Mouse (Mus musculus): ENCODE measurements around the gene Pigyl. TPM values are rescaled to one million over a fixed set of nuclear protein-coding genes. Genes with fewer than 3 reads are reported as not detected.

Gene Pigyl
- total RNA-seq, 2 experiments from 2014 or later, result 34.7 to 41.3 TPM

DNA sequence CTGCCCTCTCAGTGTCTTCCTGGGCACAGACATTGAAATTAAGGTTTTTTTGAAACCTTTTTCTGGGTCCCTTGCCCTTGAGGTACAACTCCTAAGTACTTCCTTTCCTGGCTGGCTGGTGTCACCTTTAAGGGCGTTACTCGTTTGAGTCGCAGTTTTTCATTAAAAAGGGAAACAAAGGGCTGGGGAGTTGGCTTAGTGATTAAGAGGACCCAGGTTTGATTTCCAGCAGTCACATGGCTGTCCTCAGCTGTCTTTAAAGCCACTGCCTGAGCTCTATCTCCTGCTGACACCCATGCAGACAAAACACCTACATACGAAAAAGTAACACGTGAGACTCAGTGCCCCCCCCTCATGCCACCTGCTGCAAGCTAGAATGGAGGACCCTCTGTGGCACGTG lies 9.3 kb downstream of the Pigyl start:
- no peak overlapping the region for H3K4me3 ChIP-seq
- no peak overlapping the region for H3K27ac ChIP-seq
- intact Hi-C loops (cut with DNase I), result no loop called here
- TF ChIP-seq CTCF (IDR thresholded peaks at IDR 0.05), result no peak
- DNase-seq, result no peak

DNA sequence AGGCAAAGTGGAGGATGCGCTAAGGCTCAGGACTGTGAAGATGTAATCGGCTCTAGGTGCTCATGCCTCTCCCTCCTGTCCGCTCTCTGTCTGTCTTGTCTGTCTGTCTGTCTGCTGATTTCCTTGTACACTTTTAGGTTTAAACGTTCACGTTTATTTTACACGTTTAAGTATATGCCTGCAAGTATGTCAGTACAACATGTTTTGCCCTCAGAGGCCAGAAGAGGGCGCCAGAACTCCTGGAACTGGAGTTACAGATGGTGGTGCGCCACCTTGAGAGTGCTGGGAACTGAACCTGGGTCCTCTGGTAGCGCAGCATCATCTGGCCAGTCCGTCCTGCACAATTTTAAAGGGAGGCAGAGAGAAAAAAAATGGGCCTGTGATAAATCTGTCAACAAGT lies 10.0 kb downstream of the Pigyl start:
- DNase-seq, result no peak
- Histone ChIP-seq H3K27ac (no peak overlapping the region), H3K4me3 (no peak overlapping the region)
- intact Hi-C loops (cut with DNase I), result no loop called here
- TF ChIP-seq CTCF (IDR thresholded peaks at IDR 0.05), result no peak

DNA sequence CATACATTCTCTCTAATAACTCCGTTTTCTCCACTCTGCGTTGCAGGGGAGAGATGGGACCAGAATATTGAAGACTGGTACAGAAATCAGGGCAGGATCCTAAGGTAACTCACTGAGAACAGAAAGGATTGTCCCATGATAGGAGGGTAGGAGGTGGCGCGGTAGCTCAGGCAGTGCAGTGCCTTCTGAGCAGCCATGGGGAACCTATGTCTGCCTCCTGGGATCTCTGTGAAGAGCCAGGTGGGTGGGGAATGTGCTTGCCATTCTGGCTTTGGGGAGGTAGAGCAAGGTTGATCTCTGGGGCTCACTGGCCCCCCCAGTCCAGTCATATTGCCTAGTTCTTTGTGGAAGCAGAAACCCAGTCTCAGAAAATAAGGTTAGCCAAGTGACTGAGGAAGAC lies 11.1 kb downstream of the Pigyl start:
- no peak for TF ChIP-seq CTCF (IDR thresholded peaks at IDR 0.05)
- no peak overlapping the region for H3K27ac ChIP-seq
- intact Hi-C loops (cut with DNase I), result no loop called here
- no peak overlapping the region for H3K4me3 ChIP-seq
- no peak for DNase-seq

DNA sequence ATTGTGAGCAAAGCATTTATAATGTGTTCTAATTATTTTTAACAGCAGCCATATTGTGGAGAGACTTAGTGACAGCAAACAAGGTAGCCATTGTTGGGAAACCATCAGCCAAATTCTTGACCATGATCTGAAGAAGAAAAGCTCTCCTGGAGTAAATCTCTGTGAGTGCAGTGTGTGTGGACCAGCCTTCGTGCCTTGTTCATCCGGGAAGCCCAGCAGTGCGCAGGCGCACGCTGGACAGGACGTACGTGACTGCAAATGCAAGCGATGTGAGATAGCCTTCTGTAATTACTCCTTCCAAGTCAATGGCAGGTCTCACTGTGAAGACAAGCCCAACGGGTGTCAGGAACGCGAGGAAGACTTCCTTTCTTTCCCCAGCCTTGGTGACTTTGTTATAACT lies 12.7 kb downstream of the Pigyl start:
- DNase-seq, result no peak
- no peak for TF ChIP-seq CTCF (IDR thresholded peaks at IDR 0.05)
- H3K27ac ChIP-seq, result no peak overlapping the region
- intact Hi-C loops (cut with DNase I), result no loop called here
- H3K4me3 ChIP-seq, result no peak overlapping the region

DNA sequence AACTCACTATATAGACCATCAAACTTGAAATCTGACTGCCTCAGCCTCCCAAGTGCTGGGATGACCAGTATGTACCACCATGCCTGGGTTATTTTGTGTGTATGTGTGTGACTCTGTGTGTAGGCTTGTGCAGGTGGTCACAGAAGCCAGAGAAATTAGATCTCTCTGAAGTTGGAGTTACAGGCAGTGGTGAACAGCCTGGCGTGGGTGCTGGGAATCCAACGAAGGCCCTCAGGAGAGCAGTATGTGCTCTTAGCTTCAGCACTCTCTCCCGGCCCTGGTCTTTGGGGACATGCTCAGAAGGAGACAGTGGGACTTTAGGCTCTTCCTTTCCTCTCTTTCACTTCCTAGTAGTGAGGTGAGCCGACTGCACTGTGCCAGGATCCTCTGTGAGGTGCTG lies 15.7 kb downstream of the Pigyl start:
- intact Hi-C loops (cut with DNase I), result no loop called here
- no peak overlapping the region for H3K4me3 ChIP-seq
- no peak for DNase-seq
- TF ChIP-seq CTCF (IDR thresholded peaks at IDR 0.05), result no peak
- H3K27ac ChIP-seq, result no peak overlapping the region

DNA sequence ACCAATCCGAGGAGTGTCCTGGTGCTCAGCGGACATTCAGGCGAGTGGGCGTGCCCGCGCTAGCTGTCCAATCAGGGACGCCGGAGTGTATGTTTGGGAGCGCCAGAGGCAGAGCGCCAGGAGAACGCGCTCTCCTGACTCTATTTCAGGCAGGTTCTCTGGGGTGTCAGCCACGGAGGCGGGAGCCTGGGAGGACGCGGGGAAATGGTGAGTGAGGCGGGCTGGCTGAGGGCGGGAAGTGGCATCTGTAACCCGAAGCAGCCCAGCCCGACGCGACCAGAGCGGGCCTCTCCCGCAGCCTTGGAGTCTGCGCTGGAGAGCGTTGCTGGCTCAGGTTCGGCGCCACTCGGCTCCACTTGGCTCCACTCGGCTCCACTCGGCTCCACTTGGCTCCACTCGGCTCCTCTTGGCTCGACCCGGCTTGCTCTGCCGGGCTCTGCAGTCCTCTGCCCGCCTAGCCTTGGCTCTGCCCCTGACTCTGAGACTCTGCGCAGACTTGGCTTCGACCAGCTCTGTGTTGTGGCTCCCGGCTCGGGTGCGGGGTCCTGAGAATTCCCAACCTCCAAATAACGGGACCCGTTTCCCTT lies 31.5 kb downstream of the Pigyl start, which contains the start of gene Zfp872:
Gene Zfp872, plus strand, starts transcription at position 66 of the 587 bp plus-strand sequence.
- intact Hi-C loops (cut with DNase I), result no loop called here
- Histone ChIP-seq H3K27ac (no peak within 1 kb of the TSS), H3K4me3 (peak within 1 kb of the TSS; percentile 64)
- peak; percentile 56 for DNase-seq
- TF ChIP-seq CTCF (IDR thresholded peaks at IDR 0.05), result no peak

DNA sequence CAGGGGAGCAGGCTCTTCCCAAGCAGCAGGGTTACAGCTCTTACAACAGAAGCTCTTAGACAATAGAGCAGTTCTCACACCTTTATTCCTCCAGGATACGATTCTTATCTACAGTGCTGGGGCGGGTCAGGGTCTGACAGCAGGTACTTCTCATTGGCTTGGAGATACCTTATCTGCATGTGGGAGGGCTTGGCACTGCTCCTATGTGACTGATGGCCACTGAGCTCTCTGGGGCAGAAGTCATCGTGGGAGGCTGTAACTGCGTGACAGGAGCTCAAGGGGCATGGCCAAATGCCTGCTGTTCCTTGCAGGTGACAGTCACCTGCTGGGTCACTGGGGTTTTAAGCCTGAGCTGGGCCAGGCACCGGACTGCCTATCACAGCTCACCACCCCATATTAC lies 39.8 kb downstream of the Pigyl start:
- DNase-seq, result no peak
- H3K4me3 ChIP-seq, result no peak overlapping the region
- intact Hi-C loops (cut with DNase I), result no loop called here
- TF ChIP-seq CTCF (IDR thresholded peaks at IDR 0.05), result no peak
- H3K27ac ChIP-seq, result no peak overlapping the region

Small RNA genes lying within 50 kb of the gene (microRNA-seq; reads per million reads assigned to microRNA genes)
- not detected for gene Mir7084

Other genes starting within 250 kb of the Pigyl start
- 1 to 10 TPM; 2.6 to 3.5 TPM for gene Rab3d, start 238.7 kb upstream of the Pigyl start, total RNA-seq (2021)
- 1 to 10 TPM in 1 of 2 experiments, under 1 TPM in 1; 0.66 to 1.1 TPM for gene Ccdc159, start 229.4 kb upstream of the Pigyl start, total RNA-seq (2021)
- 10 to 100 TPM; 11.6 to 11.8 TPM for gene Tmem205, start 229.3 kb upstream of the Pigyl start, total RNA-seq (2021)
- gene Plppr2, start 219.8 kb upstream of the Pigyl start, total RNA-seq (2021), result under 1 TPM; 0.36 to 0.98 TPM
- gene Swsap1, start 201.1 kb upstream of the Pigyl start, total RNA-seq (2021), result 1 to 10 TPM; 1.7 to 3.1 TPM
- gene Epor, start 193.3 kb upstream of the Pigyl start, total RNA-seq (2021), result under 1 TPM; 0.23 to 0.25 TPM
- under 1 TPM; 0.28 to 0.69 TPM for gene Rgl3, start 167.4 kb upstream of the Pigyl start, total RNA-seq (2021)
- gene Ccdc151, start 154.2 kb upstream of the Pigyl start, total RNA-seq (2021), result not detected
- 10 to 100 TPM; 27.8 to 32.6 TPM for gene Prkcsh, start 154.0 kb upstream of the Pigyl start, total RNA-seq (2021)
- not detected for gene Elavl3, start 104.8 kb upstream of the Pigyl start, total RNA-seq (2021)
- not detected for gene Gm49318, start 85.6 kb upstream of the Pigyl start, total RNA-seq (2021)
- gene Zfp653, start 85.5 kb upstream of the Pigyl start, total RNA-seq (2021), result 1 to 10 TPM; 4.3 to 4.4 TPM
- gene Ecsit, start 71.4 kb upstream of the Pigyl start, total RNA-seq (2021), result 10 to 100 TPM; 84.5 to 96.6 TPM
- gene Cnn1, start 57.6 kb upstream of the Pigyl start, total RNA-seq (2021), result 1 to 10 TPM; 3.0 to 3.5 TPM
- 10 to 100 TPM; 35.0 to 39.5 TPM for gene Elof1, start 39.7 kb upstream of the Pigyl start, total RNA-seq (2021)
- gene Acp5, start 21.1 kb upstream of the Pigyl start, total RNA-seq (2021), result 1 to 10 TPM in 1 of 2 experiments, under 1 TPM in 1; 0.23 to 1.5 TPM
- gene Zfp872, start 31.2 kb downstream of the Pigyl start, total RNA-seq (2021), result not detected
- 1 to 10 TPM; 7.0 to 7.2 TPM for gene Zfp809, start 68.9 kb downstream of the Pigyl start, total RNA-seq (2021)
- not detected for gene Zfp599, start 103.0 kb downstream of the Pigyl start, total RNA-seq (2021)
- gene Zfp810, start 150.8 kb downstream of the Pigyl start, total RNA-seq (2021), result under 1 TPM; 0.54 to 0.98 TPM
- under 1 TPM; 0.64 to 0.69 TPM for gene Anln, start 232.3 kb downstream of the Pigyl start, total RNA-seq (2021)

Measured in gastrocnemius, adult 2 months (tissue).